Mouse (Mus musculus) T-cell, adult 66 days (primary cell): ENCODE data around the gene Frrs1l. TPM values are rescaled to one million over a fixed set of nuclear protein-coding genes. Genes with fewer than 3 reads are reported as not detected.

Source experiments
- total RNA-seq, 2 experiments: library from RNA; stranded (reverse); gene quantifications; 3 replicates in 1 of 2; 4 replicates in 1 of 2; pipeline ENCODE4 v1.2.4; 2023

The Frrs1l gene
- not detected for total RNA-seq

GRCm38 (mm10) chr4:56990215-56990584, at the start of gene Frrs1l:
Gene Frrs1l, minus strand, starts transcription at chr4:56990391.

GRCm38 (mm10) chr4:56946641-56947640, 43.2 kb downstream of the Frrs1l start, which contains the start of gene Tmem245:
Gene Tmem245, minus strand, starts transcription at chr4:56947437.

Other genes starting within 250 kb of the Frrs1l start
- 1 to 10 TPM; 1.6 to 1.9 TPM for gene Actl7b, start 248.9 kb downstream of the Frrs1l start, total RNA-seq
- gene Actl7a, start 247.0 kb downstream of the Frrs1l start, total RNA-seq: not detected
- gene Elp1, start 188.1 kb downstream of the Frrs1l start, total RNA-seq: 10 to 100 TPM; 38.2 to 48.2 TPM
- gene Fam206a, start 188.0 kb downstream of the Frrs1l start, total RNA-seq: 10 to 100 TPM; 17.5 to 19.9 TPM
- gene Ctnnal1, start 125.2 kb downstream of the Frrs1l start, total RNA-seq: 1 to 10 TPM; 1.5 to 2.5 TPM
- gene Tmem245, start 43.0 kb downstream of the Frrs1l start, total RNA-seq: 10 to 100 TPM; 34.1 to 34.3 TPM
- gene Epb41l4b, start 153.0 kb upstream of the Frrs1l start, total RNA-seq: not detected